Mouse (Mus musculus) heart, embryonic 11.5 days (tissue): ENCODE data around the gene Epb41l2. TPM values are rescaled to one million over a fixed set of nuclear protein-coding genes. Genes with fewer than 3 reads are reported as not detected.

Experiments
- ATAC-seq: fragments of 200-750 bp; cut with Nextera tagmentation; replicated peaks from 2 replicates; pipeline ENCODE4 v1.8.0; 2017; ENCODE audit warnings: moderate library complexity; ENCODE audit not compliant: insufficient number of reproducible peaks, low FRiP score, low TSS enrichment
- H3K27ac ChIP-seq: fragments of 300-500 bp; sonication (generic); 2 replicates; pipeline ENCODE4 v1.5.1; 2014; ENCODE audit warnings: mild to moderate bottlenecking, low read depth, low read length
- H3K27me3 ChIP-seq: fragments of 300-500 bp; sonication (generic); 2 replicates; pipeline ENCODE4 v1.6.1; 2014; ENCODE audit warnings: mild to moderate bottlenecking, low read length, mixed read lengths; ENCODE audit not compliant: control insufficient read depth, insufficient read depth
- H3K36me3 ChIP-seq: fragments of 300-500 bp; sonication (generic); 2 replicates; pipeline ENCODE4 v1.6.1; 2014; ENCODE audit warnings: mild to moderate bottlenecking, low read length, moderate library complexity, mixed read lengths; ENCODE audit not compliant: control insufficient read depth, insufficient read depth
- H3K4me1 ChIP-seq: fragments of 300-500 bp; sonication (generic); 2 replicates; pipeline ENCODE4 v1.6.1; 2014; ENCODE audit warnings: low read length; ENCODE audit not compliant: control insufficient read depth, insufficient read depth
- H3K4me2 ChIP-seq: fragments of 300-500 bp; sonication (generic); 2 replicates; pipeline ENCODE4 v1.6.1; 2014; ENCODE audit warnings: mild to moderate bottlenecking, moderate library complexity
- H3K4me3 ChIP-seq: fragments of 300-500 bp; sonication (generic); 2 replicates; pipeline ENCODE4 v1.5.1; 2014; ENCODE audit warnings: low read depth, low read length
- H3K9ac ChIP-seq: fragments of 300-500 bp; sonication (generic); 2 replicates; pipeline ENCODE4 v1.6.1; 2014; ENCODE audit warnings: mild to moderate bottlenecking, low read depth, low read length, moderate library complexity
- H3K9me3 ChIP-seq: fragments of 300-500 bp; sonication (generic); replicated peaks from 2 replicates; pipeline ENCODE4 v1.6.1; 2016; ENCODE audit warnings: low read length; ENCODE audit not compliant: control insufficient read depth
- WGBS: fragments of 180-500 bp; shearing (Covaris S2); extraction: QIAGEN DNeasy Blood & Tissue Kit; methylation state at CpG from one replicate; pipeline ENCODE4 v1.1.7; 2014; ENCODE audit not compliant: insufficient replicate concordance; 5-methylcytosine and 5-hydroxymethylcytosine counted together
- polyA plus RNA-seq: library from polyadenylated mRNA; unstranded; fragments of >200 nt; fragmentation: Nextera tagmentation; extraction: Ambion mirVana; gene quantifications from 2 replicates; pipeline ENCODE4 v1.2.1, GENCODE M21; 2014

Gene Epb41l2
- polyA plus RNA-seq, 1 experiment from 2014 or later: 51.5 TPM

GRCm38 (mm10) chr10:25488456-25488855, 128.9 kb downstream of the Epb41l2 start:
- ATAC-seq: no peak
- no peak overlapping the region for H3K4me2 ChIP-seq
- no peaks in the 10 kb centered on the region for H3K27me3 ChIP-seq
- H3K4me3 ChIP-seq: no peak overlapping the region
- H3K9ac ChIP-seq: no peak overlapping the region
- peaks cover 4% of the 10 kb centered on the region; the same call in 1 of the 2 replicates for H3K36me3 ChIP-seq
- WGBS: 16% methylated on average over 1 of the region's 1 CpGs
- H3K4me1 ChIP-seq: no peaks in the 10 kb centered on the region
- no peaks in the 10 kb centered on the region for H3K9me3 ChIP-seq
- no peak overlapping the region for H3K27ac ChIP-seq

GRCm38 (mm10) chr10:25499323-25500071, 139.9 kb downstream of the Epb41l2 start:
- ATAC-seq: no peak
- Histone ChIP-seq H3K4me2 (no peak overlapping the region), H3K27me3 (no peaks in the 10 kb centered on the region), H3K9me3 (no peaks in the 10 kb centered on the region), H3K27ac (no peak overlapping the region), H3K4me1 (no peaks in the 10 kb centered on the region), H3K4me3 (no peak overlapping the region), H3K36me3 (peaks cover 11% of the 10 kb centered on the region; the same call in 1 of the 2 replicates), H3K9ac (no peak overlapping the region)
- 63% methylated on average over 10 of the region's 10 CpGs for WGBS

- WGBS: 78% methylated on average over 5 of the region's 5 CpGs
- Histone ChIP-seq H3K4me1 (no peaks in the 10 kb centered on the region), H3K4me2 (no peak overlapping the region), H3K27ac (no peak overlapping the region), H3K9ac (no peak overlapping the region), H3K27me3 (no peaks in the 10 kb centered on the region), H3K4me3 (no peak overlapping the region), H3K9me3 (no peaks in the 10 kb centered on the region), H3K36me3 (peaks cover 17% of the 10 kb centered on the region)
- no peak for ATAC-seq
Measured at GRCm38 (mm10) chr10:25503250-25503649, 143.7 kb downstream of the Epb41l2 start.

- Histone ChIP-seq H3K9me3 (no peaks in the 10 kb centered on the region), H3K9ac (no peak overlapping the region), H3K27ac (no peak overlapping the region), H3K4me1 (no peaks in the 10 kb centered on the region), H3K4me2 (no peak overlapping the region), H3K4me3 (no peak overlapping the region), H3K27me3 (no peaks in the 10 kb centered on the region), H3K36me3 (peaks cover 6% of the 10 kb centered on the region)
- 52% methylated on average over 1 of the region's 1 CpGs for WGBS
- no peak for ATAC-seq
Measured at GRCm38 (mm10) chr10:25513821-25514220, 154.2 kb downstream of the Epb41l2 start.

- 48% methylated on average over 3 of the region's 3 CpGs for WGBS
- Histone ChIP-seq H3K36me3 (peaks cover 9% of the 10 kb centered on the region), H3K9me3 (no peaks in the 10 kb centered on the region), H3K4me1 (no peaks in the 10 kb centered on the region; the same call in 1 of the 2 replicates), H3K27ac (no peak overlapping the region), H3K4me3 (no peak overlapping the region), H3K27me3 (no peaks in the 10 kb centered on the region), H3K9ac (no peak overlapping the region), H3K4me2 (no peak overlapping the region)
- no peak for ATAC-seq
Measured at GRCm38 (mm10) chr10:25519954-25520353, 160.4 kb downstream of the Epb41l2 start.

- Histone ChIP-seq H3K4me1 (no peaks in the 10 kb centered on the region; the same call in 1 of the 2 replicates), H3K4me2 (no peak overlapping the region), H3K27ac (no peak overlapping the region), H3K9me3 (no peaks in the 10 kb centered on the region), H3K9ac (no peak overlapping the region), H3K36me3 (peaks cover 9% of the 10 kb centered on the region), H3K27me3 (no peaks in the 10 kb centered on the region), H3K4me3 (no peak overlapping the region)
- WGBS: 73% methylated on average over 5 of the region's 5 CpGs
- ATAC-seq: no peak
Measured at GRCm38 (mm10) chr10:25520428-25520827, 160.8 kb downstream of the Epb41l2 start.

- H3K27ac ChIP-seq: no peak overlapping the region
- no peak for ATAC-seq
- H3K9ac ChIP-seq: no peak overlapping the region
- H3K4me3 ChIP-seq: no peak overlapping the region
- H3K36me3 ChIP-seq: peaks cover 3% of the 10 kb centered on the region
- H3K9me3 ChIP-seq: no peaks in the 10 kb centered on the region
- no peaks in the 10 kb centered on the region; the same call in 1 of the 2 replicates for H3K4me1 ChIP-seq
- no peak overlapping the region for H3K4me2 ChIP-seq
- H3K27me3 ChIP-seq: no peaks in the 10 kb centered on the region
- 93% methylated on average over 8 of the region's 8 CpGs for WGBS
Measured at GRCm38 (mm10) chr10:25523727-25524126, 164.1 kb downstream of the Epb41l2 start.

GRCm38 (mm10) chr10:25526156-25526555, 166.6 kb downstream of the Epb41l2 start:
- Histone ChIP-seq H3K27ac (no peak overlapping the region), H3K36me3 (peaks cover 3% of the 10 kb centered on the region; the same call in 1 of the 2 replicates), H3K4me3 (no peak overlapping the region), H3K9ac (no peak overlapping the region), H3K4me2 (no peak overlapping the region), H3K27me3 (no peaks in the 10 kb centered on the region), H3K9me3 (no peaks in the 10 kb centered on the region), H3K4me1 (no peaks in the 10 kb centered on the region)
- ATAC-seq: no peak
- WGBS: 67% methylated on average over 4 of the region's 4 CpGs

- no peak overlapping the region for H3K4me2 ChIP-seq
- no peak overlapping the region for H3K9ac ChIP-seq
- H3K27me3 ChIP-seq: no peaks in the 10 kb centered on the region
- H3K36me3 ChIP-seq: peaks cover 3% of the 10 kb centered on the region; the same call in 1 of the 2 replicates
- no peak overlapping the region for H3K4me3 ChIP-seq
- ATAC-seq: no peak
- no peak overlapping the region for H3K27ac ChIP-seq
- H3K4me1 ChIP-seq: no peaks in the 10 kb centered on the region
- WGBS: 86% methylated on average over 4 of the region's 4 CpGs
- H3K9me3 ChIP-seq: no peaks in the 10 kb centered on the region
Measured at GRCm38 (mm10) chr10:25526622-25527021, 167.0 kb downstream of the Epb41l2 start.
